Mouse (Mus musculus): ENCODE measurements around the gene Irgc1. TPM values are rescaled to one million over a fixed set of nuclear protein-coding genes. Genes with fewer than 3 reads are reported as not detected.
A peak's percentile ranks its signal among the peaks of the same experiment; 100 is the strongest.

Irgc1 gene
- polyA plus RNA-seq, 1 experiment from 2014 or later = not detected

- H3K4me3 ChIP-seq (ENCODE audit: low read depth, low read length) = no peak overlapping the region
- no peak overlapping the region for H3K9ac ChIP-seq (ENCODE audit: low read depth, low read length)
- WGBS (ENCODE audit: insufficient replicate concordance) = 64% methylated on average over 21 of the region's 21 CpGs
Observed at GRCm38 (mm10) chr7:24474811-24475506, 22.9 kb upstream of the Irgc1 start.

GRCm38 (mm10) chr7:24473913-24474529 is 21.9 kb upstream of the Irgc1 start:
- Histone ChIP-seq H3K9ac (ENCODE audit: low read depth, low read length) (no peak overlapping the region), H3K27me3 (ENCODE audit: control insufficient read depth, insufficient read depth, low read depth, low read length) (peaks cover 2% of the 10 kb centered on the region; the same call in 1 of the 2 replicates), H3K9me3 (replicated peaks; ENCODE audit: control insufficient read depth, low read length) (no peaks in the 10 kb centered on the region; the same call in 1 of the 2 replicates), H3K36me3 (ENCODE audit: control insufficient read depth, insufficient read depth) (peaks cover 1% of the 10 kb centered on the region), H3K4me3 (ENCODE audit: low read depth, low read length) (no peak overlapping the region), H3K4me2 (ENCODE audit: low read depth, low read length) (no peak overlapping the region), H3K4me1 (ENCODE audit: control insufficient read depth, low read depth, low read length) (no peaks in the 10 kb centered on the region), H3K27ac (ENCODE audit: low read length) (no peak overlapping the region)
- no peak for ATAC-seq (ENCODE audit: low read depth)
- WGBS (ENCODE audit: insufficient replicate concordance) = 52% methylated on average over 10 of the region's 10 CpGs

More at GRCm38 (mm10) chr7:24474811-24475506, 22.9 kb upstream of the Irgc1 start:
- Histone ChIP-seq H3K27me3 (ENCODE audit: control insufficient read depth, insufficient read depth, low read depth, low read length) (peaks cover 7% of the 10 kb centered on the region; the same call in 1 of the 2 replicates), H3K36me3 (ENCODE audit: control insufficient read depth, insufficient read depth) (no peaks in the 10 kb centered on the region; the same call in 1 of the 2 replicates), H3K27ac (ENCODE audit: low read length) (no peak overlapping the region), H3K4me1 (ENCODE audit: control insufficient read depth, low read depth, low read length) (no peaks in the 10 kb centered on the region), H3K9me3 (replicated peaks; ENCODE audit: control insufficient read depth, low read length) (no peaks in the 10 kb centered on the region), H3K4me2 (ENCODE audit: low read depth, low read length) (no peak overlapping the region)
- no peak for ATAC-seq (ENCODE audit: low read depth)

DNA sequence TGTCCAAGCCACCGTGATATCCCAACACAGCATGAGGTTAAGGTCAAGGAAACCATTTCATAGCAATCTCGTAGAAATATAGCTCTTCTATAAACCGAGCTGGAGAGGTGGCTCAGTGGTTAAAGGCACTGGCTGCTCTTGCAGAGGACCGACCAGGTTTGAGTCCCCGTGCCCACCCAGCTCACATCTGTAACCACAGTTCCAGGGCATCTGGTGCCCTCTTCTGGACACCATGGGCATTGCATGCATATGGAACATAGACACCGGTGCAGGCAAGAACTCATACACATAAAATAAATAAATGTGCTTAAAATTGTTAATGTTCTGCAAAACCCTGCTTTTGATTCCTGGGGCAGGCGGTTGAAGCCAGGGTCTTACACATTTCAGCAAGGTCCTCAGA is 20.8 kb upstream of the Irgc1 start:
- H3K9me3 ChIP-seq (replicated peaks; ENCODE audit: control insufficient read depth, low read length) = no peaks in the 10 kb centered on the region; the same call in 1 of the 2 replicates
- ATAC-seq (ENCODE audit: low read depth) = no peak
- H3K9ac ChIP-seq (ENCODE audit: low read depth, low read length) = no peak overlapping the region
- no peak overlapping the region for H3K27ac ChIP-seq (ENCODE audit: low read length)
- 64% methylated on average over 7 of the region's 7 CpGs for WGBS (ENCODE audit: insufficient replicate concordance)
- peaks cover 5% of the 10 kb centered on the region for H3K36me3 ChIP-seq (ENCODE audit: control insufficient read depth, insufficient read depth)
- no peak overlapping the region for H3K4me3 ChIP-seq (ENCODE audit: low read depth, low read length)
- no peak overlapping the region for H3K4me2 ChIP-seq (ENCODE audit: low read depth, low read length)
- H3K4me1 ChIP-seq (ENCODE audit: control insufficient read depth, low read depth, low read length) = no peaks in the 10 kb centered on the region; the same call in 1 of the 2 replicates
- no peaks in the 10 kb centered on the region for H3K27me3 ChIP-seq (ENCODE audit: control insufficient read depth, insufficient read depth, low read depth, low read length)

DNA sequence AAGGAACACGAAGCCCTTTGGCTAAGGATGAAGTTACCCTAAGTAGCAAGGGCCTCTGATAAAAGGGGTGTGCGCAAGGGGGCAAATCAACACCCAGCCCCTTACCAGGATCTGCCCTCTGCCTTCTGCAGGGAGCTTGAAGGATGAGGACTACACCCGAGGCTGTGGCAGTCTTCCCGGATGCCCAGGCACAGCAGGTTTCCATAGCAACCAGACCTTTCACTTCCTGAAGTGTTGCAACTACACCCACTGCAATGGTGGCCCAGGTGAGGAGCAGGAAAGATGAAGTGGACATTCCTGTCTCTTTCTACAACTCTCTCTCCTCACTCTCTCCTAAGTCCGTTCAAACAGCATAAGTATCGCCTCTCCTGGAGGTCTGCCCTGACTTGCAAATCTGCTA is 20.3 kb upstream of the Irgc1 start:
- Histone ChIP-seq H3K4me2 (ENCODE audit: low read depth, low read length) (no peak overlapping the region), H3K4me3 (ENCODE audit: low read depth, low read length) (no peak overlapping the region), H3K36me3 (ENCODE audit: control insufficient read depth, insufficient read depth) (peaks cover 5% of the 10 kb centered on the region)

DNA sequence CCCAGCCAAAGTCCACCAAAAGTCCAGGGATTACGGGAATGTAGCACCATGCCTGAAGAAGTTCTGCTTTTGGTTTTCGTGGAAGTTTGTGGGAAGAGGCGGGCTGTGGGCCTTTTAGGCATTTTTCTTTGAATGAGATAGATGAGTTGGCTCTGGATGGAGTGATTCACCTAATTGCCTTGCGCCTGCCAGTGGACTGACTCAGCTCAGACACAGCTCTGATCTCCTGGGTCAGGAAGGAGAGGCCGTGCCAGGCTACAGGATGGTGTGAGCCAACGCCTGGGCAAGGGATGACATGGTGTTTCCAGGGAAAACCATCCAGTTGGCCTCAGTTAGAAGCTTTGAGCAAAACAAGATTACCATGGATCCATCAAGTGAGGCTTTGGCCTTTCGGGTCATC is 18.3 kb upstream of the Irgc1 start:
- 83% methylated on average over 7 of the region's 7 CpGs for WGBS (ENCODE audit: insufficient replicate concordance)
- Histone ChIP-seq H3K9ac (ENCODE audit: low read depth, low read length) (no peak overlapping the region), H3K4me1 (ENCODE audit: control insufficient read depth, low read depth, low read length) (no peaks in the 10 kb centered on the region; the same call in 1 of the 2 replicates), H3K9me3 (replicated peaks; ENCODE audit: control insufficient read depth, low read length) (no peaks in the 10 kb centered on the region; the same call in 1 of the 2 replicates), H3K4me2 (ENCODE audit: low read depth, low read length) (no peak overlapping the region), H3K27ac (ENCODE audit: low read length) (no peak overlapping the region), H3K27me3 (ENCODE audit: control insufficient read depth, insufficient read depth, low read depth, low read length) (no peaks in the 10 kb centered on the region), H3K4me3 (ENCODE audit: low read depth, low read length) (no peak overlapping the region), H3K36me3 (ENCODE audit: control insufficient read depth, insufficient read depth) (peaks cover 5% of the 10 kb centered on the region)
- no peak for ATAC-seq (ENCODE audit: low read depth)

More for the DNA sequence above, 20.3 kb upstream of the Irgc1 start:
- Histone ChIP-seq H3K9ac (ENCODE audit: low read depth, low read length) (no peak overlapping the region), H3K27me3 (ENCODE audit: control insufficient read depth, insufficient read depth, low read depth, low read length) (no peaks in the 10 kb centered on the region), H3K9me3 (replicated peaks; ENCODE audit: control insufficient read depth, low read length) (no peaks in the 10 kb centered on the region; the same call in 1 of the 2 replicates), H3K27ac (ENCODE audit: low read length) (no peak overlapping the region), H3K4me1 (ENCODE audit: control insufficient read depth, low read depth, low read length) (no peaks in the 10 kb centered on the region; the same call in 1 of the 2 replicates)
- ATAC-seq (ENCODE audit: low read depth) = no peak
- WGBS (ENCODE audit: insufficient replicate concordance) = 74% methylated on average over 6 of the region's 6 CpGs

GRCm38 (mm10) chr7:24469126-24469525 is 17.0 kb upstream of the Irgc1 start:
- no peak for ATAC-seq (ENCODE audit: low read depth)
- no peak overlapping the region for H3K4me3 ChIP-seq (ENCODE audit: low read depth, low read length)
- H3K27ac ChIP-seq (ENCODE audit: low read length) = no peak overlapping the region
- no peak overlapping the region for H3K9ac ChIP-seq (ENCODE audit: low read depth, low read length)
- H3K27me3 ChIP-seq (ENCODE audit: control insufficient read depth, insufficient read depth, low read depth, low read length) = no peaks in the 10 kb centered on the region
- peaks cover 5% of the 10 kb centered on the region for H3K36me3 ChIP-seq (ENCODE audit: control insufficient read depth, insufficient read depth)
- no peak overlapping the region for H3K4me2 ChIP-seq (ENCODE audit: low read depth, low read length)
- no peaks in the 10 kb centered on the region; the same call in 1 of the 2 replicates for H3K4me1 ChIP-seq (ENCODE audit: control insufficient read depth, low read depth, low read length)
- 75% methylated on average over 3 of the region's 3 CpGs for WGBS (ENCODE audit: insufficient replicate concordance)
- no peaks in the 10 kb centered on the region; the same call in 1 of the 2 replicates for H3K9me3 ChIP-seq (replicated peaks; ENCODE audit: control insufficient read depth, low read length)

DNA sequence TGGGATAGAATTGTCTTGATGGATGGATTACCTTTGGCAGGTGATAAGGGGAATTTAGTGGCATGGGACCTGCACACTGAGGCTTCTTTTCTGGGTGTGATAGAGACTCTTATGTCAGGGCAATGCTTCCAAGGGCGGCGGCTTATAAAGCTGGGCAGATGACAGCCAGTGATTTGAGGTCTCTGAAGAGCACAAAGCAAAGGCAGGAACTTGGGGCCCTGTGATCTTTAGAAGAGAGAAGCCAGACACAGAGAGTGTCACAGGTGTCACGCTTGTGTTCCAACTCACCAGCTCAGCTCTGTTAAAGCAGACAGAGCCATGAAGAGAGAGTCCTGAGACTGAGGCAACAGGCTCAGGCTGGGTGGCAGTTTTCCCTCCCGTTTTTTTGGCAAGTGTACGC is 15.8 kb upstream of the Irgc1 start:
- 73% methylated on average over 5 of the region's 5 CpGs for WGBS (ENCODE audit: insufficient replicate concordance)

DNA sequence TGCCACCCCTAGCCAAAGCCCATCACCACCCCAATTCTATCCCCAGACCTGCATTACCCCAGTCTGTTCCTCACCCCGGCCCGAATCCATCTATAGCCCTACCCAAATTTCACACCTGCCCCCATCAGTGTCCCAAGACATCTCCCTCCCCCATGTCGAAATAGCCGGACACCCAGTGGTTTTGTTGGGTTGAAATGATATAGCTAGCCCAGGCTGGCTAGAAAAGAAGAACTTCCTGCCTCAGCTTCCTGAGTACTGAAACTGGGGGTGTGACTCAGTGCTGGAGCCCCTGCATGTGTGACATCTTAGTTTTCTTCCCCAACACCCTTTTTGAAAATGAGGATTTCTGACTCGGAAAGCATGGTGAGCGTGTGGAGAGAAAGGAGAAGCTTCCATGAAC is 14.7 kb upstream of the Irgc1 start:
- ATAC-seq (ENCODE audit: low read depth) = no peak
- Histone ChIP-seq H3K9ac (ENCODE audit: low read depth, low read length) (no peak overlapping the region), H3K4me3 (ENCODE audit: low read depth, low read length) (no peak overlapping the region), H3K36me3 (ENCODE audit: control insufficient read depth, insufficient read depth) (peaks cover 5% of the 10 kb centered on the region), H3K4me1 (ENCODE audit: control insufficient read depth, low read depth, low read length) (no peaks in the 10 kb centered on the region; the same call in 1 of the 2 replicates), H3K9me3 (replicated peaks; ENCODE audit: control insufficient read depth, low read length) (no peaks in the 10 kb centered on the region; the same call in 1 of the 2 replicates), H3K27ac (ENCODE audit: low read length) (no peak overlapping the region), H3K27me3 (ENCODE audit: control insufficient read depth, insufficient read depth, low read depth, low read length) (peaks cover under 1% of the 10 kb centered on the region; the same call in 1 of the 2 replicates), H3K4me2 (ENCODE audit: low read depth, low read length) (0 out of 2 replicates have a peak overlapping the region, but pooled peaks have one; percentile 15)
- WGBS (ENCODE audit: insufficient replicate concordance) = 54% methylated on average over 6 of the region's 6 CpGs

More for the DNA sequence above, 15.8 kb upstream of the Irgc1 start:
- H3K27me3 ChIP-seq (ENCODE audit: control insufficient read depth, insufficient read depth, low read depth, low read length) = no peaks in the 10 kb centered on the region
- H3K4me2 ChIP-seq (ENCODE audit: low read depth, low read length) = no peak overlapping the region
- no peak overlapping the region for H3K9ac ChIP-seq (ENCODE audit: low read depth, low read length)
- peaks cover 5% of the 10 kb centered on the region for H3K36me3 ChIP-seq (ENCODE audit: control insufficient read depth, insufficient read depth)
- no peak overlapping the region for H3K4me3 ChIP-seq (ENCODE audit: low read depth, low read length)
- H3K27ac ChIP-seq (ENCODE audit: low read length) = no peak overlapping the region
- ATAC-seq (ENCODE audit: low read depth) = no peak
- no peaks in the 10 kb centered on the region; the same call in 1 of the 2 replicates for H3K4me1 ChIP-seq (ENCODE audit: control insufficient read depth, low read depth, low read length)
- no peaks in the 10 kb centered on the region; the same call in 1 of the 2 replicates for H3K9me3 ChIP-seq (replicated peaks; ENCODE audit: control insufficient read depth, low read length)
